Mouse (Mus musculus) left cerebral cortex, postnatal 10 days (tissue): ENCODE results near the gene Gnas. TPM values are rescaled to one million over a fixed set of nuclear protein-coding genes. Genes with fewer than 3 reads are reported as not detected.
A peak's percentile ranks its signal among the peaks of the same experiment; 100 is the strongest.

Source experiments
- DNase-seq, 2 experiments: peaks; one replicate each; pipeline ENCODE4 v3.0.0; 2021 to 2022; ENCODE audit warnings: low spot score in 2 of 2, mixed read lengths in 1 of 2; ENCODE audit errors: extremely low spot score in 1 of 2
- intact Hi-C: fragments of 180-260 bp; cut with DNase I; formaldehyde crosslinking; loops from one replicate; pipeline ENCODE4 v1.15.1; 2025
- total RNA-seq, 2 experiments: library from RNA; stranded (reverse); gene quantifications; 2 replicates each; pipeline ENCODE4 v1.2.3; 2021

The Gnas gene
- total RNA-seq, 2 experiments from 2014 or later = 1,952 to 1,966 TPM

DNA sequence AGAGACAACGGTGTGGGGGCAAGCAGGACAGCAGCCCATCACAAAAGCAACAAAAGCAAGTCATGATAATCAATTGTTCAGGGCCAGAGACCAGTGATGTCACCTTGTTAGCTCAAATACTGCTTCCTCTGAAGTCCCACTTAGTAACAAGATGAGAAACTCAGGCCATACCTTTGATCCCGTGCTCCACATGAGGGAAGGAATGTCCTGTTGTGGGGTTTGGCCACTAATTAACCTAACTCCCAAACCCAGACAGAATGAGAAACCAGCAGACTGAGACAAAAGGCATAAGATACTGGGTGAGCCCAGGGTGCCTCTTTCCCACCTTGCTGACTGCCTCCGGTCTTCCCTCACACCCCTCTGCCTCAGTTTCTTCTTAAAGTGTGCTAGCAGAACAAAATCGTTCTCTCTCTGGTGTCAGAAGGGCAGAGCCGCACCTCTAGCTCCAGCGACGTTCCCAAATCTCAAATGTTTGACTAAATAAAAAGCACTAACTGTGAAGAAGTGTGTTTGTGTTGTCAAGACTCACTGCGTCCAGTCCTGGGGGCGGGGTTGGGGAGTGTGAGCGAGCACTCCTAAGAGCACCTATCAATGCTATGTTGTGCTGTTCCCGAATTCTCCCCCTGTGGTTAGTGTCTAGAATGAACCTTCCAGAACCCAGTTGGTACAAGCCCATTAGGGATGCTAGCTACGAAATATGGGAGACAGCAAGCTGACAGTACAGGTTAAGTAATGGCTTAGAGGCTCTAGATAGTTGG lies 4.7 kb downstream of the Gnas start:
- no peak for DNase-seq
- intact Hi-C loops = loop anchor here (10.0 kb wide), 1 partner anchor 1104 kb away; no protein-coding TSS in a partner anchor

DNA sequence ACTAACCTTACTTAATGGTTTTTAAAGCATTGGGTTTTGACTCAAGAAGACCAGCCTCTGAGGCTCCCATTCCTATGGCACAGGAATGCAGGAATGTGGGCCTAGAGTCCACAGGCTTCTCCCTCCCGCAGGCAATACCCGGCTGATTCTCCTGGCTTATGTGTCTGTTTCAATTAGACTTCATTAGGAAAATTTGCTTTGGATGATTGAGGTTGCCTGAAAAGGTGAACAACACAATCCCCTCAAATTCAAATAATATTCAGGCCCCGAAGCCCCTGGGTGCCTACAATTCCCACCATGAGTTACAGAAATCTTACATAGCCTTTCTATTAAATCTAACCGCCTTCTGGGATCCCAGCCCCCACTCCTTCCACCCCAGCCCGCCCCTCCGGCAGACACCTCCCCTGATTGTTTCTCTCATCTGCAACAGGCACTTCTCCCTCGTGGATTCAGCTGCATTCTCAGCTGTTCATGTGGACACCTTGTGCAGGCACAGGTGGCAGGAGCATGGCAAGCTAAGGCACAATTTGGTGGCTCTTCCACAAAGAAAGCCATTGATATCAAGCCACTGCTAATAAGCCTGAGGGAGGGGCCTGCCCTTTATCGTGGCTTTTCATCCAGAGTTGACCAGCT lies 7.0 kb downstream of the Gnas start:
- intact Hi-C loops = no loop called here
- DNase-seq = no peak

DNA sequence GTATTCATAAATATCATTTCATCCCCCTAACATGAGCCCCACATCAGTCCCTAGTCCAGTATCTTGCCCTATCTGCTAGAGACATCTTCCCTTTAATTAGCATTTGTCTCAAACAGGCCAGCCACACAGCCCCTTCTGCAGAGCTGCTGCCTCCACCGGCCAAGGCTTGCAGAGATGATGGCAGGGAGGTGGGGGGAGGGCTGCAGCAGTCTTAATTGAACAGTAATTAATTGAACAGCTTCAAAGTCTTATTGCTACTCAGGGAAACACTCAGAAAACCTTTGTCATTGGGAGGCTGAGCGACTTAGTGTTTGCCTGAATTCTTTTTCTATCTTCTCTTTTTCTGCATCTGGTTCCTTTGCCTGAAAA lies 7.5 kb downstream of the Gnas start:
- no peak for DNase-seq
- intact Hi-C loops = no loop called here

DNA sequence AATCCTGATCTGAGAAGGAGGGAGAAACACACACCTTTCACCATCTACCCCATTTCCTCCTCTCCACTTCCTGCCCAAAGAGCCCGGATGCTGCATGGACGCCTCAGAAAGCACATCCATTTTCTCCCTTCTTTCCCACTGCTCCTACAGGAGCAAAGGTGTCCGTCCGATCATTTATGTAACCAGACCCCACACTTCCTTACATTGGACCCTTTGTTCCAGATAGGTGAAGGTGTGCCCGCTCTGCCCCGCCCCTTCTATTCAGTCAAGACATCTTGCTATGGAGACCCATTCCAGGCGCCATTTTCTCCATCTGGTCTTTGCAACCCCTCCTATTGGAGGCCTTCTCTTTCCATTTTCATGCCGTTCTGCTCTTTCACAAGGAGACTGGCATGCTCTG lies 10.3 kb downstream of the Gnas start:
- intact Hi-C loops = loop anchor here (2.0 kb wide), 1 partner anchor 218 kb away; the partner anchor contains the start of gene Stx16
- no peak for DNase-seq

DNA sequence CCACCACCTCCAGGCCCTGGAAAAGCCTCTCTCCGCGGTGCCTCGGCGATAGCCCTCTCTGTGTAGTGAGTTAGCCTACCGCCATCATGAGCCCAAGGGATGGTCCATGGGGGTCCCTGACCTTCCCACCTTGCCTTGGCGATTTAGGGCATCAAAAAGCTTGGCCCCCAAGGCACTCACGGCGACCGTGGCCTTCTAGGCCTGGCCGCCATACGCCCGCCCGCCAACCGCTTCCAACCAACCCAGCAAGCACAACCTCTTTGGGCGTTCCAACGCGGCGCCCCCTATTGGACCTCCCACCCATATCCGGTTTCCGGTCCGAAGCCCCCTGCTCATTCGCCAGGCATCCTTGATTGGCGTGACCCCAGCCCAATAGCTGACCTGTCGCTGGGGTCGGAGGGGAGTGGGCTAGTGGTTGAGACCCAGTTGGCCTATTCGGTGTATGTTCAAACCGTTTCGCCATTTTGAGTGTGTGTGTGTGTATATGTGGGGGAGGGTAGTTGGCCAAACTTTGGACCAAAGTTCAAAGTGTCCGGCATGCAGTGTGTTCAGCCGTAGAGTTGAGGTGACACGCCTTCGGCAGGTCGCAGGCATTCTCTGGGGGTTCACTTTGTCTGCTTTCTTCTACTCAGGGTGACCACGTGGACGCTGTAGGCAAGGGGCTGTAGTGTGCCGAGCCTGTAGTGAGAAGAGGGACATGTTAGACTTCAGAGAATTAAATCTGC lies 11.2 kb downstream of the Gnas start:
- intact Hi-C loops = loop anchor here (2.0 to 5.0 kb wide), 2 partner anchors 219 to 708 kb away; partner anchors contain the start of gene Stx16
- peak; percentile 88 to 93 for DNase-seq

DNA sequence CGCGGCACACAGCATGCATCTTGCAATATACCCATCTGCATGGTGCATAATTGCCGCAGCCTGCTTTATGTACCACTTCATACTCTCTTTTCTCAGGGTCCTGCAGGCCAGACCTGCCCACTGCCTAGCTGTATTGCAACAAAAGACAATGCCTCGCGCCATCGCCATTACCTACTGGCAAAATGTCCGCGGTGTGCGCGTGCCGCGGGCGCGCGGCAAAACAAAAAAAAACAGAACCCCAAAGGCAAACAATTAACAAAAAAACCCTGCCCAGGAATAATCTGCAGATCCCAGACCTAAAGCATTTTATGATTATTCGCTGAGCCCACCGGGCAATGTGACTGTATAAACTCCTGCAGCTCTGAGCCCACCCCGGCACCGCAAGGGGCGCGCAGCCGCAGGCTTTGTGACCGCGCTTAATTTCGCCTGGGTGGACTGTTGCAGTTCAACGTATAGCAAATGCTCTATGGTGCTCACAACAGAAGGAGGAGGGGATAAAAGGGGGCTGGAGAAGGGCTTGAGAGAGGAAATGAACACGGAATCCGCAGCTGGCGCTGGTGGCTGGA lies 11.9 kb downstream of the Gnas start:
- intact Hi-C loops = loop anchor here (2.0 to 5.0 kb wide), 2 partner anchors 219 to 709 kb away; partner anchors contain the start of gene Stx16
- DNase-seq = no peak

DNA sequence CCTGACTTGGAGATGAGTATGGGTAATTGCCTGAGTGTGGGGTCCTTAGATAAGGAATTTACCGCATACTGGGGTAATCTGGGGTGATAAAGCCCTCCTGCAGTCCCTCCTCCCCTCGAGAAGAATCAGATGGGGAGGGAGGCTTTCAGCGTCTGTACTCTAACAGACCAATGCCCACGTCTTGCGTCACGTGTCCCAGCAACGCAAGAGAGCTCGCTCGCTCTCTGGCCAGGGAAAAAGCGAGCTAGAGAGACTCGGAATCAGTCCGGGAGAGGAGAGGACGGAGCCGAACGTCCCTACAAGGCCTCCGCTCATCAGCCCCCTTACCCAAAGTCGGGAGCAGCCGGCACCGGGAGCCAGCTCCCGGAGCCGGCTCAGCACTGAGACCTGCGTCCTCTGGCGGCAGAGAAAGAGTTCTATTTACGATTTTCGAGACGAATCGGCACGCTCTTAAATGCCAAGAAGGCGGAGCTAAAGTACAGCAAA lies 13.0 kb downstream of the Gnas start:
- peak in 1 of 2 experiments; percentile 51 for DNase-seq
- intact Hi-C loops = loop anchor here (5.0 kb wide), 1 partner anchor 710 kb away; no protein-coding TSS in a partner anchor

DNA sequence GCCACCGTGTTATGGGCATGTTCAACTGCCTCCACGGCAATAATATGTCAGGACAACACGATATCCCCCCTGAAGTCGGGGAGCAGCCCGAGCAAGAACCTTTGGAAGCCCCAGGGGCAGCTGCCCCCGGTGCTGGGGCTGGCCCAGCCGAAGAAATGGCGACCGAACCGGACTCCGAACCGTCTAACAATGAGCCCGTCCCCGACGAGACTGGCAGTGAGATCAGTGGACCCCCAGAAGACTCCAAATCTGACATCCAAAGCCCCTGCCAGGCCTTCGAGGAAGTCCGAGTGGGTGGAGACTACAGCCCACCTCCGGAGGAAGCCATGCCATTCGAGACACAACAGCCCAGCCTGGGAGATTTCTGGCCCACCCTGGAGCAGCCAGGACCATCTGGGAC lies 13.7 kb downstream of the Gnas start:
- intact Hi-C loops = loop anchor here (5.0 kb wide), 1 partner anchor 711 kb away; no protein-coding TSS in a partner anchor
- no peak for DNase-seq

DNA sequence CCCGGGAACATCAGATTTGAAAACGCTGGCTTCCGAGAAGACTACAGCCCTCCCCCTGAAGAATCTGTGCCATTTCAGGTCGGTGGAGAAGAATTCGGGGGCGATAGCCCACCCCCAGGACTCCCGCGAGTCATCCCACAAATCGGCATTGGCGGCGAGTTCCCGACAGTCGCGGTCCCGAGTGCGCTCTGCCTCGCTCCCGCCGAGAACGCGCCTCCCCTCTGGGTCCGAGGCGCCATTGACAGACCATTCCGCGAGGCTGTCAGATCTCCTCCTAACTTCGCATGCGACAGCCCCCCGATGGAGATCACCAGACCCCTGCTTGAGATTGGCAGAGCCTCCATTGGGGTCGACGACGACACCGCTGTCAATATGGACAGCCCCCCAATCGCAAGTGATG lies 14.4 kb downstream of the Gnas start:
- intact Hi-C loops = loop anchor here (5.0 kb wide), 1 partner anchor 711 kb away; no protein-coding TSS in a partner anchor
- no peak for DNase-seq

DNA sequence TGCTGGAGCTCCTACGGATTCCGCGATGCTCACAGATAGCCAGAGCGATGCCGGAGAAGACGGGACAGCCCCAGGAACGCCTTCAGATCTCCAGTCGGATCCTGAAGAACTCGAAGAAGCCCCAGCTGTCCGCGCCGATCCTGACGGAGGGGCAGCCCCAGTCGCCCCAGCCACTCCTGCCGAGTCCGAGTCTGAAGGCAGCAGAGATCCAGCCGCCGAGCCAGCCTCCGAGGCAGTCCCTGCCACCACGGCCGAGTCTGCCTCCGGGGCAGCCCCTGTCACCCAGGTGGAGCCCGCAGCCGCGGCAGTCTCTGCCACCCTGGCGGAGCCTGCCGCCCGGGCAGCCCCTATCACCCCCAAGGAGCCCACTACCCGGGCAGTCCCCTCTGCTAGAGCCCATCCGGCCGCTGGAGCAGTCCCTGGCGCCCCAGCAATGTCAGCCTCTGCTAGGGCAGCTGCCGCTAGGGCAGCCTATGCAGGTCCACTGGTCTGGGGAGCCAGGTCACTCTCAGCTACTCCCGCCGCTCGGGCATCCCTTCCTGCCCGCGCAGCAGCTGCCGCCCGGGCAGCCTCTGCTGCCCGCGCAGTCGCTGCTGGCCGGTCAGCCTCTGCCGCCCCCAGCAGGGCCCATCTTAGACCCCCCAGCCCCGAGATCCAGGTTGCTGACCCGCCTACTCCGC lies 15.1 kb downstream of the Gnas start:
- intact Hi-C loops = loop anchor here (5.0 kb wide), 1 partner anchor 712 kb away; no protein-coding TSS in a partner anchor

DNA sequence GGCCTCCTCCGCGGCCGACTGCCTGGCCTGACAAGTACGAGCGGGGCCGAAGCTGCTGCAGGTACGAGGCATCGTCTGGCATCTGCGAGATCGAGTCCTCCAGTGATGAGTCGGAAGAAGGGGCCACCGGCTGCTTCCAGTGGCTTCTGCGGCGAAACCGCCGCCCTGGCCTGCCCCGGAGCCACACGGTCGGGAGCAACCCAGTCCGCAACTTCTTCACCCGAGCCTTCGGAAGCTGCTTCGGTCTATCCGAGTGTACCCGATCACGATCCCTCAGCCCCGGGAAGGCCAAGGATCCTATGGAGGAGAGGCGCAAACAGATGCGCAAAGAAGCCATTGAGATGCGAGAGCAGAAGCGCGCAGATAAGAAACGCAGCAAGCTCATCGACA lies 15.6 kb downstream of the Gnas start:
- no peak for DNase-seq
- intact Hi-C loops = loop anchor here (5.0 kb wide), 1 partner anchor 712 kb away; no protein-coding TSS in a partner anchor

More for the DNA sequence above, 15.1 kb downstream of the Gnas start:
- DNase-seq = no peak

DNA sequence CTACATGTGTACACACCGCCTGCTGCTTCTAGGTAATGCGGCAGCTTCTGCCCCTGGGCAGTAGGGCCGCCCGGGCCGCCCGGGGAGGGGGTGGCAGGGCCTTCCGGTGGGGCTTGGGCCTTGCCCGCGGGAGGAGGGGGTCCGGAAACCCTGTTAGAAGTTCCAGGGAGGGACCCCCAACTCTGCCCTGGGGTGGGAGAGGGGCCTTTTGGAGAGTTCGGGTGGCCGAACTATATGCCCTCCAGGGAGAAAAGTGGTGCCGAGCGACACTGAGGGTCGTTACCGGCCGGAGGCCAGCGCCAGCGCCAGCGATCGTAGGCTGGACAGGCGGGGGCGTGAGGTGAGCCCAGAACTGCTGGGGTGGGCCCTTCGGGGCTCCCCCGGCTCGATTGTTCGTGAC lies 16.1 kb downstream of the Gnas start:
- peak in 1 of 2 experiments; percentile 30 for DNase-seq
- intact Hi-C loops = no loop called here

DNA sequence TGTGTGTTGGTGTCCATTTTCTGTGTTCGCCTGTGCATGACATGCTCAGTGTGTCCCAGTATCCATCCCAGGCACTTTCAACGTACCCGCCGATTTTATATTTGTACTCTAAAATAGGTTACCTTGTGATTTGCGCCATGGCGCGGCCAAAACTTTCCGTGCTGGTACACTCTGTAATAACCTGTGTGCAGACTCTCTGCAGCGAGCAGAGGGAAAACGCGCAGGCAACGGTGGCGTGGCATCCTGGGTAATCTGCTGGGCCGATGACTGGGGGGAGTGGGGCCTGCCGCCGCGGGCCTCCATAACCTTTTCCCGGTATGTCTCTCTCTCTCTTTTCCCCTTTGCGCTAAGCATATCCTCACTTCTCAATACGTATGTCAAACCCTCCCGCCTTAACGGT lies 16.5 kb downstream of the Gnas start:
- DNase-seq = no peak
- intact Hi-C loops = no loop called here

DNA sequence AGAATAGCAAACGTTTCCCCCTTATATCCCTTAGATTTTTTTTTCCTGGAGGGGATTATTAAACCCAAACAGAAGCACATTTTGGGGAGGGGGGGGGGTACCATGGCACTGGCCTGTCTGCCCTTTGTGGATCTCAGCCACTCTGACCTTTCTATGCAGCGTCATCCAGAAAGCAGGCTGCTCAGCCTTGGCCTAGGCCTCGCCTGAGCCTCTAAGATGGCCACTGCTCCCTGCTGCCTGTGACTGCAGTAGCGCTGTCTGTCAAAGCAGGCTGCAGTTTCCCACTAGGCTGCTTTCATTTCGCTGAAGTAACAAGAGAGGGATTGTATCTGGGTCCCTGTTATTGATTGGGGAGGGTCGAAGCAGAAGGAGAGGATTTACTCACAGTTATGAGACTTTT lies 18.4 kb downstream of the Gnas start:
- intact Hi-C loops = no loop called here
- no peak for DNase-seq

DNA sequence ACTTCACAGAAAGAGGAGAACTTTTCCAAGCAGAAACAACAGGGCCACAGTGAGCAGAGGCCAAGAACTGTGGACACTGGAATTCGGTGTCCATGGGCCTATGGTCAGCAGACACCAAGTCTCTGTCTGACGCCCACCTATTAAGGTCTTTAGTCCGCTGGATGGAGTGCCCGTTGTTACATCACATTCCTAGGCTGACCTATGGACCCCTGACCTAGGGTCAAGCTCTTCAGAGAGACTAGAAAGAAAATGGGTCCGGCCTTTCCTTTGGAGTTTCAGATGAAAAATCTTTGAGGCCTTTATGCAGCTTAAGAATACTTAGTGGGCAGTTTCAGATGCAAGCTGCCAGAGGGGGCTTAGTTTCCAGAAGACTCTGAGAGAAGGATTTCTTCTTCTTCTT lies 21.5 kb downstream of the Gnas start:
- DNase-seq = no peak
- intact Hi-C loops = no loop called here

DNA sequence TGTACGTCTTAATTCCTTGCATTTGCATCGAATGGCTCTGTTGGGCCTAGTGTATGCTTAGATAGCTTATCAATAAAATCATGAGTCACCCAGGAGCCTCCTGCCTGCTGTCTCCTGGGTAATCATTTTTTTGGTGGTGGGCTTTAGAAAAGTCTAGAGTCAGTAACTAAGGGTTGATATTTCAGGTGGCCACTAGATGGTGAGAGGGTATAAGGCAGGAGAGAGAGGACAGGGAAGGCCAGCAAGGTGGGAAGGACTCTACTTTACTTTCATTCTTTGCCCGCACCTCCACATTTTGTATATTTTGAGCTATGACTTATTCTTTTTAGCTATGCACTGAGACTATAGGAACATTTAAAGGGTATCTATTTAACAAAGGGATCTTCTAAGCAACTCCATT lies 23.8 kb downstream of the Gnas start:
- DNase-seq = no peak
- intact Hi-C loops = no loop called here

DNA sequence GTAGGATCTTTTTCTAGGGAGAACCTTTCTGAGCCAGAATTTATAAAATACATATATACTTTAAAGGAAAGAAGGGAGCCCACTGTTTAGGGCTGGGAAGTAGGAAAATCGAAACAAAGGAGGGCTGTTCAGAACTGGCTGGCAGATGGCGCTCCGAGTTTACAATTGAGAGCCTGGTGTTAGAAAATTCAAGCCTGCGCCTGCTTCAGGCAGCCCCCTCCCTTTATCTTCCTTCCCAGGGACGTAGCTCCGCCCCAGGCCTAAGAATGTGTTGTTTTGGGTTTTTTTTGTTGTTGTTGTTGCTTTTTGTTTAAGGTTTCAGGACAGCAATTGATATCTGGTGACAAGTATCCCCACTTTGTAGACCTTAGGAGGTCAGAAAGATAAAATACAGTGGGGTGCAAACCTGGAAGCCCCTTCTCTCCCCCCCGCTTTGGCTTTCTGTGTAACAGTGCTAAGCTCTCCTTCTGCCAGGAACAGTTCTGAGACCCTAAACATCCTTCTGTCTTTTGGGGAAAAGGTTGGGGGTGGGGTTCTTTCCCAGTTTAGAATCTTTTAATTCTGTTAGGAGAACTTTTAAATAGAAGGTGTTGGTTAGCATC lies 26.9 kb downstream of the Gnas start:
- intact Hi-C loops = loop anchor here (1.0 to 2.0 kb wide), 2 partner anchors 548 to 589 kb away; no protein-coding TSS in a partner anchor
- DNase-seq = peak; percentile 60 to 65

DNA sequence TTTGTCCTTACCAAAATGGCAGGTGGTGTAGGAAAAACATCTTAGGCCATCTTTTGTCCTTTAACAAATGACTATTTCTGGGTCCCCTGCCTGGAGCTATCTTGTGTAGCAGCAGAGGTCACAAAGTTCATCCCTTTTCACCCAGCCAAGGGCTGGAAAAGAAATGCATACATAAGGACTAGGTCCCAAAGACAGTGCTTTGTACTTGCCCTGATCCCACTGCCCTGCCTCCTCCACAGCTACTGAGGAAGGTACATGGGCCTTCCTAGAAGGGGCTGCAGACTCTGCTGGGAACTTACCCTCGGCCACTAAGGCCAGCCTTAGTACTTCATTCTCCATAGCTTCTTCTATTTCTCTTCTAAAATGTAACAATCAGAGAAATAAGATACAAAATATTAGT lies 27.5 kb downstream of the Gnas start:
- intact Hi-C loops = loop anchor here (1.0 to 2.0 kb wide), 3 partner anchors 363 to 589 kb away; no protein-coding TSS in a partner anchor

More for the DNA sequence above, 27.5 kb downstream of the Gnas start:
- DNase-seq = no peak
